Mouse (Mus musculus): Measurements from ENCODE around the gene Sirt7.
A peak's percentile ranks its signal among the peaks of the same experiment; 100 is the strongest.

Sirt7 gene

DNA sequence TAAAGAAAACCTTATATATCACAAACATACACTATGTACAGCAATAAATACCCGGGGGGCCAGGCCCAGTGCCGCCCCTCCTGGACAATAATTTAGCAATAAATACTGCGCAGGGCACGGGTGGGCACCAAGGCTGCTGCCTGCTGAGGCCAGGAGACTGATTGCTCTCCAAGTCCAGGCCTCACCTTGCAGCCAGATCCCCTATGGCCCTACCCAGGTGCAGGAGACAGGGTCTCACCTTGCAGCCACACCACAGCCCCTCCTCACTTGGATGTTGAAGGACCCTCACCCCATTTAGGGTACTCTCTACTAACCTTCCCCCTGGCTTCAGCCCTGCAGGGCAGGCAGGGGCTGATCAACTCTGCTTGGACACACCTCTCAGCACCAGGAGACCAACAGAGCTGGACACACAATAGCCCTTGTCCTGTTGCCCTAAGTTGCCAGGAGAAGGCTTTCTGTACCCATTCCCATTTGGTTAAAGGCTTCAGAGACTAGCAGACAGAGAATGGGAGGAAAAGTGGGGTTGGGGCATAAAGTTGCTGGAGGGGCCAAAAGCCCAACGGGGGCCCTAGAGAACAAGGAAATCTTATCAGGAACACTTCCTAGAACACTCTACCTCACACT lies at the start of gene Sirt7:
Gene Sirt7, minus strand, starts transcription at position 89 of the 624 bp plus-strand sequence.
- no peak for DNase-seq

DNA sequence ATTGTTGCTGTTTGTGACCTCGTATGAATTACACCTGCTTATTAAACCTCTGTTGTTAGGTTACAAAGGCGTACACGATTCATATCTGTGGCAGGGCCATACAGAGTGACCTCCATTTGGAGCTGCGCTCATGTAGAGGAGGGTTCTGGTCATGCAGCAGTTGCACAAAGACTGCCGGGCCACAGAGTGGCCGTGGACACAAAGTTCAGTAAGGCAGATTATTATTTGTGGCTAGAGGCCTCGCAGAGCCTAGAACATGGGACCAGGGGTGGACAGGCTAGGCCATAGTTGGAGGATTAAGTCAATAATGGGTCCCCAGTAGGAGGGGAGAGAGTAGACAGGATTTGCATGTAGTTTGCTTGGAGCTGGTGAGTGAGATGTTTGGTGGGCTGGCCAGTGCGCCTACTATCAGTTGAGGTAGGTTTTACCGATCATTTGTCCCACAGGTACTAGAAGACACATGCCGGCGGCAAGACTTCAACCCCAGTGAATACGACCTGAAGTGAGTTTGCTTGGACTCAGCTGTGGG lies 48.6 kb upstream of the Sirt7 start:
- DNase-seq, result no peak

DNA sequence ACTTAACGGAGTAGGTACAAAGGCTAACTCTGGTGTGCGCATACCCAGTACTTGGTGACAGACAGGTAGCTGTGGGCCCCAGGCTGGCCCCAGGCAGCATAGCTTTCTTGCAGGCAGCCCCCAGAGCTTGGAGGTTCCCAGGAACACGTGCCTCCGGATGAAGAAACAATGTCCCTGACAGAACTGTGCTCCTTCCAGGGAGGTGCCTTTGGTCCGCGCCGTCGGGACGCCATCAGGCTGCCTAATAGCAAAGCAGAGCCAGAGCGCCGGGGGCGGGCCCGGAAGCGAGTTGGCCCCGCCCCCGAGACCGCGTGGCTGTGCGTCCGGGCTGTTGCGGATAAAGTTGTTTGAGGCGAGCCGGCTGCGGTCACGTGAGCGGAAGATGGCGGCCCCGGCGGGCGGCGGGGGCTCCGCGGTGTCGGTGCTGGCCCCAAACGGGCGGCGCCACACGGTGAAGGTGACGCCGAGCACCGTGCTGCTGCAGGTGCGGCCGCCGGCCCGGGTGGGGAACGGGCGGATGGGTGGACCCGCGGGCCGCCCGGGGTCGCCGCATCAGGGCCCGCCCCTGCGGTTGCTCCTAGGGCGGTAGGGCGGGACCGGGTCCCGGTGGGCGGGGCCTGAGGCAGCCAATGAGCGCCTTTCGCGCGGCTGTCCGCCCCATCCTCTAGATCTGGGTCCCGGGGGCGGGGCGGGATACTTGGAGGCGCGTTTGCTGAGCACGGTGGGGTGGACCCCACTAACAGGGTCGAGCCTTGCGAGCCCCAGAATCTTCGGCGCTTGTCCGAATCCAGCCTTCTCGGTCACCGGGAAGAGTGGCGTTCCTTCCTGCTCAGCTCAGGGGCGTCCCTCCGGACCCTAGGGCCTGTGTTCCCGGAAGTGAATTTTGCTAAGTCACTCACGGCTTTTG lies 47.9 kb upstream of the Sirt7 start, which contains the start of gene Aspscr1:
Gene Aspscr1, plus strand, starts transcription at position 287 of the 907 bp plus-strand sequence.
- DNase-seq, result peak; percentile 96

DNA sequence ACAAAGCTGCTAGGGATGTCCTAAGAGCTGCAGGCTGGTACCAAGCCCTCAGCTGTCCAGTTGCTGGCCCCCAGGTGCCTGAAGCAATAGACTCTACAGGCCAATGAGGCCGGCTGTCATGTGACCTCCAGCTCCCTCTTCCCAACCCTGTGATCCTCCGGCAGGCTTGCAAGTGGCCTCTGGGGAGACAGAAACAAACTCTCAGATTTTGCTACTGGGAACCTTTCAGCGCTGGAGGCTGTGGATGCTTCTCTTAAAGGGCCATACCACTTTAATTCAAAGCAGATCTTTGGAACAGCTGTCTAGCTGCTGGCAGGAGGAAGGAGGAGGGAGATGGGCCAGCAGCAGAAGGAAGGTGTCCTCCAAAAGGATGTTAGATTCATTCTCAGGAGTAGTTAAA lies 41.6 kb upstream of the Sirt7 start:
- peak; percentile 33 for DNase-seq

DNA sequence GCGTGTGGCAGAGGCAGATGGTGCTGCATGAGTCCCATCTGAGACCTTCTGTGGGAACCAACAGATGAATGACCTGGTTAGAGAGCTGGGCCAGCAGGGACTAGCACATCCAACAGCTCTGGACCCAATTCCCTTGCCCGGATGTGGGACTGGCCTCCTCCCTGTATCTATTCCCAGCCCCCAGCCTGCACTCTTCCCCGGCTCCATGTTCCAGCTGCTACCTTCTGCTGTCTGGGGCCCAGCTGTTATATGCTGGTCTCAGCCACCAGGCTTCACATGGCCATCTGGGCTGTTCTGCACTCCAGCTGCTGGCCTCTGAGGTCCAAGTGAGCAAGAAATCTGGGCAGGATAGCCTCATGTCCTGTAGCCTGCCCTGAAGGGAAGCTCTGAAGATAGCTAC lies 40.4 kb upstream of the Sirt7 start:
- DNase-seq, result peak; percentile 74

DNA sequence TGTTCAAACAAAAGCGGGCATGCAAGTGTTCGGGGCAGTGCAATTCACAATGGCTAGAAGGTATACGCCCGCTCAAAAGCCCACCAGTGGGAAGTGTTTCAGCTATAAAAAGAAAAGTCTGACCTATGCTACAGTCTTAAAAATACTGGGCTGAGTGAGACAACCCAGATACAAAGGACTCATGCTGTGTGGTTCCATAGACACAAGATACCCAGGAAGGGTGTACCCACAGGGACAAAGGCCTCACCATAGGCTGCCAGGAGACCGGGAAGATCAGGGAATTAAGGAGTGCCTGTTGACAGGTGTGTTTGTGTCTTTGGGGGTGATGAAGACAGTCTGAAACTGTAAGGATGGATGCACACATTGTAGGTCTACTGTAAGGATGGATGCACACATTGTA lies 38.7 kb upstream of the Sirt7 start:
- DNase-seq, result no peak

DNA sequence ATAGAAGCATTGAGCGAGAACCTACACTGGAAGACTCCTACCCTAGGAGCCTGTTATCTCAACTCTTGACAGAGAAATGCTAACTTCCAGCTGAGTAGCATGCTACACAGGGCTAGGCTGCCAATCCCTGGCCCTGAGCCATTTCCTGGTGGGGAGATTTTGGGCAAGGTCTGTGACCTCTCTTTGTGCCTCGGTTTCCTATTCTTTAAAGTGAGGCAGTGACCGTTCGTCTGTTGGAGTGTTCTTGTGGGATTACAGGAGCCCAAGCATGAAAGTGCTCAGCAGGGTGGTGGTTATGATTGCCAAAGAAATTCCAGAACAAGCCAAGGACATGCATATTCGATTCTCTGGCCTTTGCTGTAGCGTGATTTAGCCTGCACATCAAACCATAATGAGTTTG lies 37.7 kb upstream of the Sirt7 start:
- DNase-seq, result no peak

DNA sequence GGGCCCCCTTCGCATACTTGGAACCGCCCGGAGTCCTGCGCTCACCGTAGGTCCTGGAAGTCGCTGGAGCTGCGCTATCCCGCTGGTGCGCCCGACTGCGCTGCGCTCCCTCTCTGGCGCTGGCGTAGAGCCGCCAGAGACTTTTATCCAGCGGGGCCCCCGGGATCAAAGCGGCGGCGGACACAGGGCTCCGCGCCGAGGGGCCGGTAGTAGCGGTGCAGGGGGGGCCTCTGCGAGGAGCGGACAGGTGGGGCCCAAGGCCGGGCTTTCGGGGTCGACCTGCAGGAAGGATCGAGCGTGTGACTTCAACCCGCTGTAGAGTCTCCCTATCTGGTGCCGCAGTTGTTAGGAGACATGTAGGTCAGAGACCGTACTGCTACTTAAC lies 36.0 kb upstream of the Sirt7 start, which contains the start of gene Notum:
Gene Notum, minus strand, starts transcription at position 100 of the 385 bp plus-strand sequence.
- no peak for DNase-seq

DNA sequence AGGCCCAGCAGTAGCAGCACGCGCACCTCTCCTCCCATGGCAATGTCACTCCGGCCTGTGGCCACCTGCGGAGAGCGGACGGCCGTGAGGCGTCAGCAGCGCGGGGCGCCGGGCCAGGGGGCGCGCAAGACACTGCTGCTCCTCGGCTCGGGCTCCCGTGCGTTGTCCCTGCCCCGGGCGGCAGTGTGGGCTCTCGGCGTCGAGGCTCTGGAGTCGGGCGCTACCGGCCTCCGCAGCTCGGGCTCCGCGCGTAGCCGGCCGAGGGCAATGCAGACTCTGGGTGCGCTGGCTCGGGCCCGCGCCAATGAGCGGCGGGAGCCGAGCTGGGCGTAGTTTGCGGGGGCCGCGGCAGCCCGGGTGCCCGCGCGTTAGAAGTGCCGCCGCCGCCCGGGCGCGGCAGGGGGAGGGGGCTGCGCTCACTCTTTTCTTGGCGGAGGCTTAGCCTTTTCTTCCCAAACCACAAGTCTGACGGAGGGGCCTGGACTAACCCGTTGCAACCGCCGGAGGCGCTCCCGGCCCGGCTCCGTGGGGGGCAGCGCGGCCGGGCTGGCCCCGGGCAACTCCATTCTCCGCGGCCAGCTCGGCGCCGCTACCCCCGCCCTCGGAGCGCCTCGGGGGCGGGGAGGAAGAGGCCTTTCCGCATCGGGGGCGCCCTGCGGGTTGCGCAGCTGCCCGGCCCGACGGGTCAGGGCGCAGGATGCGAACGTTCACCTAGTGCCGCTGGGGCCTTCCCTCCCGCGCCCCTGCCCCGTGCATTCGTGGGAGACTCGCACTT lies 35.4 kb upstream of the Sirt7 start:
- DNase-seq, result peak; percentile 76

DNA sequence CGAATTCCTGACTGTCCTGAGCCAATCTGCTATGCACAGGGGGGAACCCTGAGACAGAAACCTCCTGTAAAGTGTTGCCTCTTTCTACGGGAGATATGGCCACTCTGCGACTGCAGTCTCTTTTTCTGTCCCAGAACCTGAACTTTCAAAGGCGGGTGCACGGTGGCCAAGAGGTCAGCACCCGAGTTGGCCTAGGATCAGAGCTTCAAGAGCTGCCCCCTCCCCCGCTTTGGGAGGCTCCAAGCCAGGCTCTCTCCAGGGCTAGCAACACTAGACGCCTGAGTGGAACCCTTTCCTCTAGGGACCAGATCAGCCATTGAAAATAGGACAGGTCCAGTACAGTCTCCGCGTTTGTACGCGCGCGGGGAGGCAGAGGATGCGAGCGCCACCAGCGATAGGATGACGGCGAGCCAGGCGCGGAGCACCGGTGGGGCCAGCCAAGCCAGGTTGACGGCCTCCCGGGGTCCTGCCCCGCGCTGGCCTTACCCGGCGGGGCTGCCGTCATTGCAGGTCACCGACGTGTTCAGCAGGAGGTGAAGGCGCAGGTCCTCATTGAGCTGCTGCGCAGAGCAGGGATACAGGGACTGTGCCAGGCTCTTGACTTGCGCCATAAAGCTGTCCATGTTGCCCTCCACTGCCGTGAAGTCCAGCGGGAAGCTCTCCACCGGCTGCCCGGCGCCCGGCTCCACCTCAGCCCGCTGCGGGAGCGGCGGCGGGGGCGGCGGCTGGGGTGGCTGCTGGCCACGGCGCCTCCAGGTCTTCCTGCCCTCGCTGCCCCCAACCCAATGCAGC lies 34.7 kb upstream of the Sirt7 start:
- DNase-seq, result peak; percentile 21

DNA sequence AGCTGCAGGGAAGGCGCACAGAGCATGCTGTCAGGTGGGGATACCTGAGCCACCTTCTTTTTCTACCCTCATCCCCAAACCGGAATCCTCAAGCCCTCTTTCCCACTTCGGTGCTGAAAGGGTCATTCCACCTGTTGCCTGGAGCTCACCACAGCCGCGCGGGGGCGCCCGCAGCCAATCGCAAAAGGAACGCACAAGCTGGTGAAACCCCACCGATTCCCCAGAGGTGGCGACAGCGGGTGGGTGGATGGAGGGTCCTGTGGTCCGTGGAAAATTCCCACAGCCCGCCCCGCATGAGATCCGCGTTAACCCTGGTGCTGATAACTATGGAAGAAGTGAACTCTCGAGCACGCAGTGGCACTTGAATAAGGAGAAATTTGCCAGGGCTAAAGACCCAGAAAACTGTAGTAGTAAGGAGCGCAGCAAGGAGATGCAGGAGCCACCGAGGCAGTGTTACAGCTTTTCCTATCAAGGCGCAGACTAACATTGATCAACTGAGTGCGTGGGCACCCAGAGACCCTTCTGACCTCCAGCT lies 33.9 kb upstream of the Sirt7 start:
- DNase-seq, result peak; percentile 86

DNA sequence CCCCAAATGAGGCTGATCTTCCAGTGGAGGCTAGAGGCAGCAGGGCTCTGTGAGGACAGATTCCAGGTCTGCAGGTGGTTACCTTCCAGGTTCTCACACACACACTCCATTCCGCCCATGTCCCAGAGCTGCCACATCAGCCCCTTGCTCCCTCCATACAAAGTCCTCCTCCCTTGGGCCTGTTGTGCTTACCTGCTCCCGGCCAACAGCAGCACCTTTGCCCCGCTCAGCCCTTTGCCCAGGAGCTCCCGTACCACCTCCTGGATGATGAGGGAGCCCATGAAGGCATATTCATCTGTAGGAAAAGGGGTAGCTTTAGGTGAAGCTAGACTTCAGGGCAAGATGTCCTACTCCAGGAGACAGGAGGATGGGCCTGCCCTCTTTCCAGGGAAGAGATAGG lies 32.3 kb upstream of the Sirt7 start:
- no peak for DNase-seq

DNA sequence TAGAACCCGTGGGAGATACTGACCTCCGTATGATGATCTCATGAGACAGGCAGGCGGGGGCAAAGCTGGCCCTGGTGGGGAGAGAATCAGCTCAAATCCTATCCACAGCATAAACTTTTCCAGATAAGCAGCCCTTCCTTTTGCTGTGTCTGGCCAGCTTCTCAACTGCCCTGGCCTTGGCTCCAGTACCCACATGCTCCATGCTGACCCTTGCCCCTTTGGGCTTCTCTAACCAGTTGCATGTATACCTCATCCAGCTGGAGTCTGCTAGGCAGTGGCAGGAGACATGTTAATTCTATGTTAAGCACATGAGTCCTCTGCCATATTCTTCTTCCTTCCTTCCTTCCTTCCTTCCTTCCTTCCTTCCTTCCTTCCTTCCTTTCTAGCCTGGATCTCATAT lies 29.7 kb upstream of the Sirt7 start:
- no peak for DNase-seq

DNA sequence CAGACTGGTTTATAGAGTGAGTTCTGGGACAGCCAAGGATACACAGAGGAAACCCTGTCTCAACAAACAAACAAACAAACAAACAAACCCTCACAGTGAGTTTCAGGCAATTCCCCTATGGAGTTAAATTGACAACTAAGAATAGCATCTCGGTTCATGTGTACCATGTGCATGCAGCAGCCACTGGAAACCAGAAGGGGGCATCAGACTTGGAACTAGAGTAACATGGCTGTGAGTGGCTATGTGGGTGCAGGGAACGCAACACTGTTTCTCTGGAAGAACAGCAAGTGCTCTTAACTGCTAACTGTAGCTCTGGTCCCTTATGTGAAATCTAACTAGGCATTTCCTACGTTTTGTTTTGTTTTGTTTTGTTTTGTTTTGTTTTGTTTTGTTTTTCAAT lies 26.8 kb upstream of the Sirt7 start:
- DNase-seq, result no peak

DNA sequence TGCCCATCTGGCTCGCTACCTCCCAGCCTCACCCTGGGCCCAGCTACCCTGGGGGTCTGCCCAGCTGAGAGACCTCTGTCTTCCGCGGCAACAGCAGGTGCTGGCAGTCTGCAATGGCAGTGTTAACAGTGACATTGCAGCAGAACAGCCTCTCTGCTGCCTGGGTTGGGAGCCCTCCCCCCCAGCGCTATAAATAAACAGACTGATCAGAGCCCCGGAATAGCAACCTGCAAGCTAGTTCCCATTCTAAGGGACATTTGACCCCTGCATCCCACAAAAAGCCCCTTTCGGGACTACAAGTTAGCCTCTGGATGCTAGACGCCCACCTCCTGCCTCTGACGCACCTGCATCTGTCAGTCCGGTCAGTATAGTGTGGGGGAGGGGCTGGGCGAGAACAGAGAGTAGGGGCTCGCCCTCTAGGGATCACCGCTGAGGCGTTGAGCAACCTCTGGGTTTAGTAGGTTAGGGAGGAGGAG lies 23.0 kb upstream of the Sirt7 start, which contains the start of gene Myadml2:
Gene Myadml2, minus strand, starts transcription at position 158 of the 476 bp plus-strand sequence.
- peak; percentile 67 for DNase-seq

DNA sequence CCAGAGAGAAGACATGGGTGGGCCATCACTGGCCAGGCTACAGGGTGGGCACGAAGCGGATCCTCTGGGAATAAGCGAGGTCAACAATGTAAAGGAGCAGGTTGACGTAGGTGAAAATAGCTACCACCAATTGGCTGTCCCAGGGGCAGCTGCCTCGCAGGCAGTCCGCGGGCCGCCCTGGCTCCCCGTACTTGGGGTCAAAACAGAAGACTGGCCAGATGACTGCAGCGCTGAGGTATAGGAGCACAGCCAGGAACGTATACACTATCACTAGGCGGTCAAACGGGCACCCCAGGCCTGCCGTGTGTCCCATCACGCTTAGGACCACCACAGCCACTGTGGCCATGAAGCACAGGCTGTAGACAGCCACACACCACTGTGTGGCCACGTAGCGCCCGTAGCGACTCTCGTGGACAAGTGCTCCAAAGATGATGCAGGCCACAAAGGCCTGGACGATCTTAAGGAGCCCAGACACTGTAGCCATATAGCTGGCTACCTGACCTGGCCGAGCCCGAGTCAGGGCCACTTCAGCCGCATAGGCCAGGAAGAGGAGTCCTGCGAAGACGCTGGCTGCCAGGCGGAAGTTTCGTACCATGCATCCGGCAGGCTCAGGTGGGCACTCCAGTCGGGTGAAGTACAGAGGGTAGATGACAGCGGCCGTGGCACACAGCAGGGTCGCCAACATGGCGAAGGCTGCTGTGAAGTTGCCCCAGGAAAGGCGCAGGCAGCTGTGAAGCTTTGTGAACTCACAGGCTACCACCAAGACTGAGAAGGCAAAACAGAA lies 22.2 kb upstream of the Sirt7 start:
- DNase-seq, result no peak

DNA sequence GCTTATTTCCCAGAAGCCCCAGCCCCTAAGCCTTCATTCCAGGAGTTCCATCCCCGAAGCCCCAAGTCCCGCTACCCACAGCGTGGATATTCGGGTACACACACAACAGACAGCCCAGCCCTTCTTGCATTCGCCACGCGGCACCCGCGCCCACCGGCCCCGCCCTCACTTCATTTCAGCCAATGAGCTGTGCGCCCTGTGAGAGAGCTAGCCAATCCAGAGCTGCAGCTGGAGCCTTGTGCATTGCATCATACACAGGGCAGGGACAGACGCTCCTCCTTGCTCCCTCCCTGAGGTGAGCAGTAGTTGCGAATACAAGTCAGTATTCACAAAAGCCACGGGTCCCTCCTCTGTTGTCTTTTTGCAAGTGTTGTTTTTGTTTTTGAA lies 18.6 kb upstream of the Sirt7 start, which contains the start of gene Pycr1:
Gene Pycr1, minus strand, starts transcription at position 169 of the 387 bp plus-strand sequence.
- peak; percentile 94 for DNase-seq

DNA sequence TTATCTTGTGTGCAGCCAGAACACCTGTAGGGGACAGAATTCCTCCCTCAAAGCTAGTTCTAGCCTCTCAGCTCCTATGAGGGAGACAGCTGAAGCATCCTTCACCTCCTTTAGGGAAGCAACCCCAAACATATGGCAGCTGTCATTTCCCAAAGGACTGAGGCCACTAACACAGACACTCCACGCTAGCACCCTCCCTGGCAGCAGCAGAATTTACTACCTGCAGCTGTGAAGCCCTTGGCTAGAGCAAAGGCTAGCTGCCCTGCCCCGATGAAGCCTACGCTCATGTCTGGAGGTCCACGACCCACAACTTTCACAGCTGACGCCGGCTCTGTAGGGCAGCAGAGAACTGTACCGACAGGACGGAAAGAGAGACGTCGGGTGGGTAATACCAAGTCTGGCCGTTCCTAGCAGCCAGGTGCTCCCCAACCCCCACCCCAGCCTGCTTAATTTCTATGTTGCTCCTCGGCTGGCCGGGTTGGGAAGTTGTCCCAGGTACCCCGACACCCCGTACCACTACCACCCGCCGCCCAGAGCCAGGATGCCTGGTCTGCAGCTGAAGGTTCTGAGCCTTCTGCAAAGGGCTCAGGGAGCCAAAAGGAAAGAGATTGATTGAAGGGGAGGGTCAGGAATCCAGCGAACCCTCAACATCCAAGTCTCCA lies 18.0 kb upstream of the Sirt7 start:
- no peak for DNase-seq

DNA sequence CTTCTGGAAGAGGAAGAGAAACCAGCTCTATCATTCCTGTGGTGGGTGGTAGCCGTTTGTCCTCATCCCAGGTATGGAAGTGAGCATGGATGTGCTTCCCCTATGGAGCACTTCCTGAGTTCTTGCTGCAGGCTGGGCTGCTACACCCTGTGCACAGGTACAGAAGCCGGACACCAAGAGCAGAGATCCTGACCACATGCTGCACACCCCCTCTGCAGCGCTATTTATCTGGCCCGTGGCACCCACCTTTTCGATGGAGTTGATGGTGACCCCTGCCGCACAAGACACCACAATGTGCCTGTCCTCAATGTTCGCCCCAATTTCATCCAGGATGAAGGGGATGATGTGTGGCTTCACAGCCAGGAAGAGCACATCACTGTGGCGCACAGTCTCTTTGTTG lies 16.8 kb upstream of the Sirt7 start:
- no peak for DNase-seq

DNA sequence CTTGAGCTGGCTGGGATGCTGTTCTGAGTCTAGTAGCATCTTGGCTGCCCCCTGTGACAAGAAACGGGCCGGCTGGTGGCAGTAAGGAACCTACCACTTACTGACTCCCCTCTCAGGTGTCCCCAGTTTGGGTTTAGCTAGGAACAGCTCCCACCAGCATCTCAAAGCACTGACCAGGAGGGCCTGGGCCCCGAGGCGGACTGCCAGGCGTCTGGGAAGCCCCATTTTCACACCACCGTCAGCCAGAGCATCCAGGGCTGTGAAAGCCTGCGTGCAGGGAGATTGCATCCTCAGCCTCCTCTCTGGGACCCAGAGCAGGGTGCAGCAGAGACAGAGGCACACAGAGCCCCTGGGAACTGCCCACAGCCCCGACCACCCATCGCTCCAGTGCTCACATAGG lies 16.2 kb upstream of the Sirt7 start:
- DNase-seq, result no peak

Measured in retina, postnatal 1 day (tissue).